Mouse (Mus musculus) common myeloid progenitor, adult 5-6 weeks (primary cell): ENCODE measurements around the gene Gm5798. TPM values are rescaled to one million over a fixed set of nuclear protein-coding genes. Genes with fewer than 3 reads are reported as not detected.
"Not testable (repeated sequence)": the region's sequence is repeated elsewhere in the genome, so short reads cannot be mapped to it uniquely, and the experiment has no call there.

Source experiments
- ATAC-seq: replicated peaks from 2 replicates; pipeline ENCODE4 v1.8.0; 2016; ENCODE audit warnings: low read depth, mild to moderate bottlenecking, moderate TSS enrichment, inconsistent platforms; ENCODE audit not compliant: poor library complexity, severe bottlenecking
- total RNA-seq: library from RNA; stranded (forward); fragments of 200-1000, 187-1606 nt; gene quantifications from 2 replicates; pipeline ENCODE4 v1.2.3, GENCODE M21; 2017

Gm5798 gene
- not detected in 2 replicates for total RNA-seq

GRCm38 (mm10) chr14:41348309-41348708 lies at the start of gene Gm5798:
Gene Gm5798 (plus strand): TSS chr14:41348609.
- not testable (repeated sequence) for ATAC-seq

- ATAC-seq = not testable (repeated sequence)
These were observed 37.9 kb downstream of the Gm5798 start, which contains the start of gene Gm7945 for GRCm38 (mm10) chr14:41386279-41386678. Gene Gm7945 (minus strand): TSS chr14:41386379.

Other genes starting within 250 kb of the Gm5798 start
- gene Mat1a, start 243.6 kb upstream of the Gm5798 start, total RNA-seq = not detected in 2 replicates
- not detected in 2 replicates for gene Sftpa1, start 216.8 kb upstream of the Gm5798 start, total RNA-seq
- not detected in 2 replicates for gene Mbl1, start 197.2 kb upstream of the Gm5798 start, total RNA-seq
- not detected in 2 replicates for gene Sftpd, start 163.5 kb upstream of the Gm5798 start, total RNA-seq
- gene Gm2832, start 69.8 kb upstream of the Gm5798 start, total RNA-seq = not detected in 2 replicates
- gene Gm7945, start 37.8 kb downstream of the Gm5798 start, total RNA-seq = not detected in 2 replicates
- not detected in 2 replicates for gene Gm6482, start 59.7 kb downstream of the Gm5798 start, total RNA-seq
- not detected in 2 replicates for gene Gm7954, start 104.9 kb downstream of the Gm5798 start, total RNA-seq
- gene Gm3486, start 140.9 kb downstream of the Gm5798 start, total RNA-seq = not detected in 2 replicates
- not detected in 2 replicates for gene Gm7970, start 207.0 kb downstream of the Gm5798 start, total RNA-seq
- not detected in 2 replicates for gene 1700049E17Rik2, start 224.6 kb downstream of the Gm5798 start, total RNA-seq